Mouse (Mus musculus) adrenal gland (tissue): ENCODE results near the gene Ankrd36.

Source experiments
- intact Hi-C: fragments of 180-260 bp; cut with DNase I; formaldehyde crosslinking; loops from one replicate; pipeline ENCODE4 v1.15.1; 2025

Ankrd36 gene

DNA sequence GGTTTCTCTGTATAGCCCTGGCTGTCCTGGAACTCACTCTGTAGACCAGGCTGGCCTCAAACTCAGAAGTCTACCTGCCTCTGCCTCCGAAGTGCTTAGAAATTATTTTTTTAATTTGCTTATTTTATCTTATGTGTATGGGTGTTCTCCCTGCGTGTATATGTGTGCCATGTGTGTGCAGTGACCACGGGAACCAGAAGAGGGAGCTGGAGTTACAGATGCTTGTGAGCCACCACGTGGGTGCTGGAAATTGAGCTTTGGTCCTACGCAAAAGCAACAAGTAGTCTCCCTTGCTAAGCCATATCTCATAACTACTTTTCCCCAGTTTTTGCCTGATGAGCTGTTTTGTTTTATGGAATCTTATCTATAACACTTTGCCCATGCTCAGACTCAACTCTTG lies 73.6 kb downstream of the Ankrd36 start:
- intact Hi-C loops, result no loop called here

DNA sequence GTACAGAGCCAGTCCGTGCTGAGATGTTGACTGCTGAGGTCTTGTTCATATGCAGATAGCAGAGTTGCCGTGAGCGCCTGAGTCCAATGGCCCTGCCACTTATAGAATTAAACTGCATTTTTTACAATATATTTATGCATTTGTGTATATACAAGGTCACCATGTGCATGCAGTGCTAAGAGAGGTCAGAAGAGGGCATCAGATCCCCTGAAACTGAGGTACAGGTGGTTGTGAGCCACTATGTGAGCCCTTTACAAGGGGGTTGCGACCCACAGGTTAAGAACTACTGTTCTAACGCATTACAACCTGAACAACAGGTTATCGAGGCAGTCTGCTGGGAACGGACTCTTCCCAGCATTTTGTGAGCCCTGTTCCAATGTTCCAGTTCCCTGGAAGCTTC lies 80.8 kb downstream of the Ankrd36 start:
- intact Hi-C loops, result no loop called here

DNA sequence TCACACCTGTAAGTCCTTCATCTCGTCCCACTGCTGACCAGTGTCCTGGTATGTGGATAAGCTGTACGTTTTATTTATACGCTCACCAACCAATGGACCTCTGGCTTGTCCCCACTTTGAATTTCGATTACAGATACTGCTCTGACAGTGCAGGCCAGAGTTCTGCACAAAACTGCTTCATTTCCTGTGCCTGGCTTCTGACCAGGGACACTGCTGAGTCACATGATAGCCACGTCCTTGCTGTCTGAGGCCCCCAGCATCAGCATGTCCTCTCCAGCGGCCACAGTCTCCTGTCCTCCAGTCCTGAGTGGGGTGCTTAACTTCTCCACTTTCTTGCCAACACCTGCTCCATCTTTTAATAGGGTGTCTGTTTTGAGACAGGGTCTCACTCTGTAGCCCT lies 113.1 kb downstream of the Ankrd36 start:
- intact Hi-C loops, result no loop called here

DNA sequence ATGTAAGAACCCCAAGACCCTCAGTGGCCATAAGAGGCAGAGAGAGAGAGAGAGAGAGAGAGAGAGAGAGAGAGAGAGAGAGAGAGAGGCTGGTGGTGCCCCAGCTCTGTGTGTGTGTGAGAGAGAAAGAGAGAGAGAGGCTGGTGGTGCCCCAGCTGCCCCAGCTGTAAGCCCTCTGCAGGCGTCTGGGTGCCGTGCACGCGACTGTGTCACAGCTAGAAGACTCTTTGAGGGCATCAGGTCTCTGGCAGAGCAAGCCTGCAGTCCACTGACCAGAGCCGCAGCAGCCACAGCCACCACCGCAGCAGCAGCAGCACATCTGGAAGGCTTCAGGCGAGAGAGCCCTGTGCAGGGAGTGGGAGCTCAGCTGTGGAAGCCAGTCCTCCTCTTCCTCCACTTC lies 114.8 kb downstream of the Ankrd36 start:
- intact Hi-C loops, result no loop called here

DNA sequence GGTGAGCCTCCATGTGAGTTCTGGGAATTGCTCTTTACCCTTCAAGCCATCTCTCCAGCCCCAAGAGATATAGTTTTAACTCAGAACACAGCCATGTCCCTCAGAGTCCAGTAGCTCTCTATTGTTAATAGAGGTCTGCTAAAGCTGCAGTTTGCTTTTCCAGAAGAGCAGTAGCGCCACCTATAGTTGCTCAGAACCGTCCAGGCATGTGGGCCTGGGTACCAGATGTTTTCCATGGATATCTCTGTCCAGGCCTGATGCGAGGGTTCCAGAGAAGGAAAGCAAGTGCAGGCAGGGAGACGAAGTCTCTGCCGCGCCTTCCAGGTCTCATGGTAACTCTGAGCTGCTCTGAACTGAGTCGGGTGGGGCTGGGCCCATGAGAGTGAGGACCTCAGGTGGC lies 122.3 kb downstream of the Ankrd36 start:
- intact Hi-C loops, result loop anchor here (5.0 kb wide), 1 partner anchor 204 kb away; no protein-coding TSS in a partner anchor

DNA sequence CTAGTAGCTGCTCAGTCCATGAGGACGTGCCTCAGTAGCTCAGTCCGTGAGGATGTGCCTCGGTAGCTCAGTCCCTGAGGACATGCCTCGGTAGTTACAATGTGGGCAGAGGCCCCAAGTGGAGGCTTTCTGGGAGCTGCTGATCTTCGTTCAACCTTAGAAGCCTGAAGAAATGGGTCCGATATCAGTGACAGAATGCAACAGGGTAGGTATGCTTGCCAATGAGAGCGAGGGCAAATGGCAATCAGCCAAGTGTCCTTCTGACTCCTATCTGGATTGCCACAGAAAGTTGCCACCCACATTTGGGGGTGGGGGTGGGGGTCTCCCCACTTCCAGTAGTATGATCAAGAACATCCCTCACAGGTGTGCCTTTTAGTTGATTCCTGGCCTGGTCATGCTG lies 131.3 kb downstream of the Ankrd36 start:
- intact Hi-C loops, result loop anchor here (10.0 kb wide), 1 partner anchor 156 kb away; the partner anchor contains the start of gene Ccdc117

DNA sequence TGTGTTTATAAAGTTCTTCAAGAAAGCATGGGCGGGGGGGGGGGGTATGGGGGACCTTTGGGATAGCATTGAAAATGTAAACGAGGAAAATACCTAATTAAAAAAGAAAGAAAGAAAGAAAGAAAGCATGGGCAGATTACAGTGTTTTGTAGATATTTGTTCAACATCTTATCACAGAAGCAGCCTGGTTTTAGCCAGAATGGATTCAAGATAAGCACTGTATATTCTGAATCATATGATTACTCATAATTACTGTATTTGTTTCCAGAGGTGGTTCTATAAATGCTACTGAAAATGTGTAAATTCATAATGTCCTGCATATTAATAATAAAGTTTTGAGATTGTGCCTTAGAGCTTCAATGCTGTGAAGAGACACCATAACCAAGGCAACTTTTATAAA lies 131.8 kb downstream of the Ankrd36 start:
- intact Hi-C loops, result loop anchor here (10.0 kb wide), 1 partner anchor 156 kb away; the partner anchor contains the start of gene Ccdc117

DNA sequence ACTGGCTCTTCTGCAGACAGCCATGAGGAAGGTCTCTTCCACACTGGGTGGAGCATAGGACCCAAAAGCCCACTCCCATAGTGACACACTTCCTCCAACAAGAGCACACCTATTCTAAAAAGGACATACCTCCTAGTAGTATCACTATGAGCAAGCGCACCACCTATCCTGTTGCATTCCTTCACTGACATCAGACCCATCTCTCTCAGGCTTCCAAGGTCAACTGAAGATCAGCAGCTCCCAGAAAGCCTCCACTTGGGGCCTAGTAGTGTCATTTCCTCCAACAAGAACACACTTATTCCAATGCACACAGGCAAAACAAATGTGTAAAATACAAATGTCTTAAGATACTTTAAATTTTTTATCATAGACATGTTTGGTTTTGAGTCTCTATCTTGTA lies 132.3 kb downstream of the Ankrd36 start:
- intact Hi-C loops, result loop anchor here (10.0 kb wide), 1 partner anchor 157 kb away; the partner anchor contains the start of gene Ccdc117

DNA sequence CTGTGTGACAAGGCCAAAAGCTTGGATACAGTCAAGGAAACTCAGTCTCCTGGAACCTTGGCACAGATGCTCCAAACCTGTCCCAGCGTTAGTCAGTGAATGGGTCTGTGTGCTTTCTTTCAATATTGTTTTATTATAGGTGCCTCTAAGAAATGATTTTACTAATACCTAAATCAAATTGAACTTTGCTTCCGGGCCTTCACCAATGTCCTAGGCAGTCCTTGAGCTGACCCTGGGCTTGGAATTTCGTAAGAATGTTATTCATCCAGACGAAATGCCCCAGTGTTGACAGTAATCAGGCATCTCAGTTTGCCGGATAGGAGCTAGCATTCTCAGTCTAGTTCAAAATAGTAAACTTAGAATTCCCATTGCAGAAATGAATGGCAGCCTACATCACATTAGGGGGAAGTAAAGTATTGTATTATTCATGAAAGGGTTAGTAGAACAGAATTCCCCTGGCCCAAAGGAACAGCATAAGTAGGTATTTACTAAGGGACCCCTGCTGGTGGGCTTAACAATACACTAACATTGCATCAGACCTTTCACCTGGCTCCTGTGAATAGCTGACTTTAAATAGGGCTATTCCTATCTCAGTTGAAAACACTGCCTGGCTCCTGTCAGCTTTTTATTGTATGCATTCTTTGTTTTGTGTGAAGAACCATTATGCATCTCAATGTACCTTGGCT lies 132.9 kb downstream of the Ankrd36 start:
- intact Hi-C loops, result loop anchor here (10.0 kb wide), 1 partner anchor 158 kb away; the partner anchor contains the start of gene Ccdc117

DNA sequence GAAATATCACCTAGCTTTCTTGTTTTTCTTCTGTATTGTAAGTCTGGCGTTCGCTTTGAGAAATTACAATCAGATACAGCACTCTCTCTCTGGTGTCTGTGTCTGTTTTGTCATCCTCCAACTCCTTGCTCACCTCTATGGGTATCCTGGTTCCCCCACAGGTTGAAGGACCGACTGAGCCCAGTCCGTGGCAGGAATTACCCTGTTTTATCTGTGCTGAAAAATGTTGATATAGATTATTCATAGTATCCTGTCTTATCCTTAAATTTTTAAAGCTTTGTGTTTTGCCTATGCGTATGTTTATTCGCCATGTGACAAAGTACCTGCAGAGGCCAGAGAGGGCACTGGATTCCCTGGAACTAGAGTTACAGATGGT lies 133.5 kb downstream of the Ankrd36 start:
- intact Hi-C loops, result loop anchor here (10.0 kb wide), 1 partner anchor 158 kb away; the partner anchor contains the start of gene Ccdc117

DNA sequence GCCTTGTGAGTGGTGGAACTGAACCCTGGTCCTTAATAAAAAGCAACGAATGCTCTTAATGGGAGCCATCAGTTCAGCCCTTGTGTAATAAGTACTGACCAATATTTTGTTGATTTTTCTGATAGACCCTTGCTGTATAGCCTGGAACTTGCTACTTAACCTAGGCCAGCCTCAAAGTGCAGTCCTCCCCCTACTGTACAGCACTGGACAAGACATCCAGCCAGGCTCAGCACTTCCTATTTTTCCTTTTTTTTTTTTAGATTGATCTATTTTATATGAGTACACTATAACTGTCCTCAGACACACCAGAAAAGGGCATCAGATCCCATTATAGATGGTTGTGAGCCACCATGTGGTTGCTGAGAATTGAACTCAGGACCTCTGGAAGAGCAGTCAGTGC lies 133.9 kb downstream of the Ankrd36 start:
- intact Hi-C loops, result loop anchor here (10.0 kb wide), 1 partner anchor 159 kb away; the partner anchor contains the start of gene Ccdc117

DNA sequence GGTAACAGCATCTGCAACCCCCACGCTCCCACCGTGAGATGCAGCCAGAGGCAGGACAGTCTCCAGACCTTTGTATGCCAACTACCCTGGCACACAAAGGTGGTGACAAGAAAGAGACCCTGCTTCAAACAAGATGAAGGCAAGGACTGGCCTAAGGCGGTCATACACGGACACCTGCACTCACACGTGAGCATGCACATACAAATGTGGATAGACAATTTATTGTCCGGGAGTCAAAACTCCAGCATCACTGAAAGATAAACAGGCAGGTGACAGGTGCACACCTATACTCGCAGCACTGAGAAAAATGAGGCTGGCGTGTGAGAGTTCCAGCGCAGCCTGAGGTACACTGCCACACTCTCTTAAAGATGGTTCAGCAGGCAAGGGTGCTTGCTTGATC lies 136.5 kb downstream of the Ankrd36 start:
- intact Hi-C loops, result loop anchor here (10.0 kb wide), 1 partner anchor 161 kb away; the partner anchor contains the start of gene Ccdc117

DNA sequence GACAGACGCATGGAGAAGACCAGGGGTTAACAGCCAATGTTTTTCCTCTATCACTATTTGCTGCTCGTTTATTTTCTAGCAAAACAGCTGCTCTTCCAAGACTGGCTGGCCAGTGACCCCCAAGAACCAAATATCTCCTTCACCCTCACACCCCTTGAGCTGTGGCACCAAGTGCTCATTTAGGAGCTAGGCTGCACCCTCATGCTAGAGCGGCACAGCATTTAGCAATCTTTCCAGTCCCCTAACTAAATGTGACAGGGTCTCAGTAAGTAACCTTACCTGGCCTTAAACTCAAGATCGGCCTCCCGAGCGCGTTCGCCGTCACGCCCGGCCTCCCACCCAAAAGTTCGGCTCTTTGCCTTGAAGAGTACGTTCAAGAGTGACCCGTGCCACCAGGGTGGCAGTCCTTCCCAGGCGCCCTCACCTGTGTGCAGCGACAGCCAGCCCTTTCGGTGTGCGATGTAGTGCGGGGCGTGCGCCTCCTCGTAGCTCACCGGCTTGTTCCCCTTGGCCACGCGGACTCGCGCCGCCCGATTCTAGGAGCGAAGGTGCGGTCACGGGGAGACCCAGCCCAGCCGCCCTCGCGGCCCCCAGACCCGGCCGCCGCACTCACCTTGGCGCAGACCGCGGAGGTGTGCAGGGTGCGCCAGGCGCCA lies 137.5 kb downstream of the Ankrd36 start:
- intact Hi-C loops, result loop anchor here (10.0 kb wide), 1 partner anchor 162 kb away; the partner anchor contains the start of gene Ccdc117

DNA sequence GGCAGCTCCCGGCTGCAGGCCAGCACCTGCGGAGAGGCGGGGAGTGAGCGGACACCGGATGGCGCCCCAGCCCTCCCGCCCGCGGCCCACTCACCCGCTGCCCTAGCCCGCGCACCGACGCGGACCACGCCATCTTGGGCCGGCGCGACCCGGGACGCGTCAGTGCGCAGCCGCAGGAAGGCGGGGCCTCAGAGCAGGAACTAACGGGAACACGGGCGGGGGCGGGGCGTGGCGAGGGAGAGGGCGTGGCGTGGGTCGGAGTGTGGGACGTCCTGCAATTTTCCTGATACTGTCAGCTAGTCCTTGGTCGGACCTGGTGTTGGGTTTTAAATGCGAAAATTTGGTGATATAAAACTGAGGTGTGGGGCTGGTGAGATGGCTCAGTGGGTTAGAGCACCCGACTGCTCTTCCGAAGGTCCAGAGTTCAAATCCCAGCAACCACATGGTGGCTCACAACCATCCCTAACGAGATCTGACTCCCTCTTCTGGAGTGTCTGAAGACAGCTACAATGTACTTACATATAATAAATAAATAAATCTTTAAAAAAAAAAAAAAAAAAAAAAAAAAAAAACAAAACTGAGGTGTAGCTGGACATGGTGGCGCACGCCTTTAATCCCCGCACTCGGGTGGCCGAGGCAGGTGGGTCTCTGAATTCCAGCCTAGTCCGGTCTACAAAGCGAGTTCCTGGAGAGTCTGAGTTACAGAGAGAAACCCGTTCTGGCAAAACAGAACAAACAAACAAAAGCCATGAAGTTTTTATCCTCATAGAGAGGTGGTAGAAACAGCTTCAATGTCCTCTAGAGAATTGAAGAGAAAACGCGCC lies 138.3 kb downstream of the Ankrd36 start:
- intact Hi-C loops, result loop anchor here (10.0 kb wide), 1 partner anchor 163 kb away; the partner anchor contains the start of gene Ccdc117

DNA sequence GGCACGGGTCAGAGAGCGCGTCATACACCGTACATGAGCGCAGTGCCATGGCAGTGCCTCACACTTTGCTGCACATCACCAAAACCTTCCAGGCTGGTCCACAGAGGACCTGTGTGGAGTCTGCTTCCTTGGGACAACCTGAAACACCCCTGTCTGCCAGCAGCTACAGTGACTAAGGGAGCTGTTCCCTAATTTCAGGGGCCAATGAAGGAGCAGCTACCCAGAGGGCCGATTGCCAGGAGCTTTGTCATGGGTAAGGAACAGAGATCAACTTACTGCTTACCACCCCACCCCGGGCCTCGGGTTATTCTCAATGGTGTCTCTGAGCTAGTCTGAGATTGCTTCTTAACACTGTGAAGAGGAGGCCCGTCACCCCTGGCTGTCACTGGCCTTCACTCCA lies 145.7 kb downstream of the Ankrd36 start:
- intact Hi-C loops, result loop anchor here (5.0 kb wide), 1 partner anchor 47 kb away; the partner anchor contains the start of gene Urgcp

DNA sequence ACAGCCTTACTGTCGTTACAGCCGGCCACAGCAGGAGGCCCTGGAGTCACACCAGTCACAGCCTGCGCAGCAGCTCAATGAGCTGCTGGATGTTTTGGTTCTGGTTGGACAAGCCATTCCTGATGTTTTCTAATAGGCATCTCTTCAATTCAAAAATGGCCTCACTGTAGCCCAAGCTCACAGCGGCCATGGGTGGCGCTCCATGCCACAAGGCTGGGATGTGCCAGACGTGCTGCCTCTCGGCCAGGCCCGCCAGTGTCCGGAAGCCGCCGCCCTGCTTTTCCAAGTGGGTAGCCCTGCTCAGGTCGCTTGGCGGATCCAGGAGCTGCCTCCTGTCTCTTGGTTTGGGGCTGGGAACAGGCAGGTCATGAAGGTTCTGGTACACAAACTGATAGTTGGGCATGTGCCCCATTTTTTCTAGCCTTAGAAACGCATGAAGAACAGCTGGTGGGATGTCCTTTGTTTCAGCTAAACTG lies 146.2 kb downstream of the Ankrd36 start, which contains the start of gene Mrps24:
Mrps24 (minus strand) TSS at position 51 of the 476 bp plus-strand sequence.
- intact Hi-C loops, result loop anchor here (5.0 kb wide), 1 partner anchor 47 kb away; the partner anchor contains the start of gene Urgcp

DNA sequence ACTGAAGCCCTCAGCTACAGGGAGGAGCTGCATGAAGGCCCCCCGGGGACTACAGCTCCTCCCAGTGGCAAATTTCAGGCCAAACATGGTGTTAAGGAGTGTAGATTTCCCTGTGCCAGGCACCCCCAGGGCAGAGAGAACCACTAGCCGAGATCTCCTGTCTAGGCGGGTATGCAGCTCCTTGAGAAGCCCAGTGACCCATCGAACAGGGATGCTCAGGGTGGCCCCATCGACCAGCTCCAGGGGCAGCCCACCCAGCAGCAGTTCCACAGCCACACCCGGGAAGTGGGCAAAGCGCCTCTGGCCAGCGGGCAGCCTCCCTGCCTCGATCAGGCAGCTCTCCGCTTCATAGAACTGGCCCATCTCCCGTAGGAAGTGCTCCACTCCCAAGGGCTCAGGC lies 146.8 kb downstream of the Ankrd36 start:
- intact Hi-C loops, result loop anchor here (5.0 kb wide), 1 partner anchor 46 kb away; the partner anchor contains the start of gene Urgcp

DNA sequence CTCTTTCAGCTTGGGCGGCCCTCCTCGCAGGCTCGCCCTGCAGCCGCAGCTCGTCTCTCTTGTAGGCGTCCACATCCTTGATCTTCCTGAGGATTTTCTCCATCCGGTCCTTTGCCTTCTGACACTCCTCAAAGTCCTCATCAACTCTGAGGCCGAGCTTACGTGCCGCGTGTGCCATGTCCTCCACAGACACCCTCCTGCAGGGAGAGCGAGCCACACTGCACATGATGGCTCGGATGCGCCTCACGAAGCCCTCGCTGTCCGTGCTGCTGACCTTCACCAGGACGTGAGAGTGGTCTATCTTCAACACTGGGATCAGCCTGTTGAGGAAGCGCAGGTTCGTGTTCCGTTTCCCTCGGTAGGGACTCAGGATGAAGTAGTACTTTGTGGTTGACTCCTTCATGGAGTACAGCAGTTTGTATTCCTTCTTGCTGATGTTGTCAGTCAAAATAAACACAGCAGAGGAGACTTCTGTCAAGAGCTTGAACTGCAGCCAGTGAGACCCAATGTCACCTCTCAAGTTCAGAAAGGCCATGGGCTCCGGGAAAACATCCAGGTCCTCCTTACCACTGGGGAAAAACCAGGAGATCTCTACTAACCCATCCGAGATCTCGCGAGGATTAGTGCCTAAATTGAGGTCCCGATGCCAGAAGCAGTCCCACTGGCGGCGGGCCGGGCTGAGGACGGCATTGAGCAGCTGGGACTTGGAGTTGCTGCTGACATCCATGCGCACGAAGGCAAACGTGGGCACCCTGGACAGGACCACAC lies 147.6 kb downstream of the Ankrd36 start:
- intact Hi-C loops, result loop anchor here (5.0 kb wide), 1 partner anchor 45 kb away; the partner anchor contains the start of gene Urgcp

DNA sequence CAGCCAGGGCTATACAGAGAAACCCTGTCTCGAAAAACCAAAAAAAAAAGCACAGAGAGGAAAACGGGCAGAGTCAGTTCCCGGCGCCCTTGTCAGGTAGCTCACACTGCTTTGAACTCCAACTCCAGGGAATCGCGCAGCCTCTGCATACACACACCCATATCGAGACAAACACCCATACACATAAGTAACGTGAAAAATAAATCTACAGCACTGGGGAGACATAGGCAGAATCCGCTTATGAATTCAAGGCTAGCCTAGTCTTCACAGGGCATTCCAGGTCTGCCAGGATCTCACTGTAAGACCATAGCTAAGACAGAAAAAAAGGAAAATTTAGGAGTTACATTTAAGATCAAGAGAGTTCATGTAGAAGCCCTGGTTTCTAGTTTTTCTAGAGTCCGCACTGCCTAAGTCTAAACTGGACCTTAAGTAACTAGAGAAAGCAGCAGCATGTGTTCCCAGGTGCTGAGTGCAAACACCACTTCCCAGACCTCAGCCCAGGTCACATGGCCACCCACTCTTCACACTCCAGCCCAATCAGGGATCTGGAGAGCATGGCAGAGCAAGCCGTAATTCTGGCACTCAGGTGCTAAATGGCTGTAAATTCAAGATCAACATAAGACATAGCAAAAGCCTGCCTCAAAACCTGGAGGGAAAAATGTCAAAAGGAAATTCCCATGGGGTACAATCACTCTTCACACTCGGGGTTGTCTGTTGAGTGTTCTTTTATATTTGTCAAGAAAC lies 149.3 kb downstream of the Ankrd36 start:
- intact Hi-C loops, result loop anchor here (5.0 kb wide), 1 partner anchor 44 kb away; the partner anchor contains the start of gene Urgcp
